Mouse (Mus musculus): Measurements from ENCODE around the gene Chrdl2.
A peak's percentile ranks its signal among the peaks of the same experiment; 100 is the strongest.
"Not testable (repeated sequence)": the region's sequence is repeated elsewhere in the genome, so short reads cannot be mapped to it uniquely, and the experiment has no call there.

Gene Chrdl2

DNA sequence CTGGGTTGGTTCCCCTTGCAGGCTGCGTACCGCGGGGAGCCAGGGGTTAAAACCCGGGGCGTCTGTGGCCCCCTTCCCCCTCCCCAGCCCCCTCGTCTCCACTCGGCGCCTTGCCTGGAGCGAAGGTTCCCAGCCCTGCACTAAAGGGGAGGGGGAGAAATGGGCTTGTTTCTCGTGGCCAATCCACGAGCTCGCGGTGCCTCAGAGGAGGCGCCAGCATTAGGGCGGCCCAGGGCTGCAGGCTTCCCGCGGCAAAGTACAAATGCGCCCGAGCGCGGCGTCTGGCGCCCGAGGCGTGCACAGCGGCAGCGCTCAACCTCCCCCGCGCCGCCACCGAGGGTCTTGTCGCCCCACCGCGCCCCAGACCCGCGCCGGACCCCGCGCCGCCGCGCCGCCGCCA lies at the start of gene Chrdl2:
Chrdl2 (plus strand) TSS at position 383 of the 400 bp plus-strand sequence.
- DNase-seq (ENCODE audit: low spot score), result peak; percentile 66

DNA sequence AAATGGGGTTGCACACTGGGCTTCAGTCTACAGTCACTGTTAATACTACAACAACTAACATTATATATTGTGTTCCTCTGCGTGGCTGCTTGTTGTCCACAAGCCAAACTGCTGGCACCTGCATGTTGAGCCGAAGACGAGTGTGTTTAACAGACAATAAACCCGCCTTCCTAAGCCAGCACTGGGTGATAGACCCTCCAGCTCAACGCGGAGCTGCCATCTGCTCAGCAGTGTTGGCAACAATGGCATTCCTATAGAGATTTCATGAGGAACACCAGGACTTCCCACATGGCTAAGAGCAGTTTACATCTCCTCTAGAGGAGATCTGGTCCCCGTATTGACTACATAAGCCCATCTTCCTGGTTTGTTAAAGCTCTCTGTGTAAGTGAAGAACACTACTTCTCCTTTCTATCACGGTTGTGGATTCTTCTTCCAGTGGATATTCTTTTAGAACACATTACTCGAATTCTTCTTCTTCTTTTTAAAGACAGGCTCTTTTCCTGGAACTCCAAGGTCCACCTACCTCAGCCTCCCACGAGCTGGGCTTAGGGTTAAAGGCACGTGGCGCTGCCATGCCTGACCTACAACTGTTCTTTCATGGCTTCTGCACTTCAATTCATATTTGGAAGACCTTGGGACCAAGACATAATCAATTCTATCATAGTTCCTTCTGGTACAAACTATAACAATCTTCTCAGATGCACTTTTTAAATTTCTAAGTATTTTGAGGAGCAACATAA lies 48.6 kb upstream of the Chrdl2 start:
- DNase-seq (ENCODE audit: low spot score), result no peak

DNA sequence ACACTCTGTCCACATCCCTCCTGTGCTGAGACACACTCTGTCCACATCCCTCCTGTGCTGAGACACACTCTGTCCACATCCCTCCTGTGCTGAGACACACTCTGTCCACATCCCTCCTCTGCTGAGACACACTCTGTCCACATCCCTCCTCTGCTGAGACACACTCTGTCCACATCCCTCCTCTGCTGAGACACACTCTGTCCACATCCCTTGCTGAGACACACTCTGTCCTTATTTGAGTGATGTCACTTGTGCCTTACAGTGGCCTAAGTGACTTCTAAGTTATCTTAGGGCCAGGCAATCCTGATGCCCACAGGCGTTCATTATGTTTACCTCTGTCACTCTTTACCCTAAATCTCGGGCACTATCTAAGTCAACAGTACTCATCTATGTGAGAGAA lies 45.4 kb upstream of the Chrdl2 start:
- DNase-seq (ENCODE audit: low spot score), result not testable (repeated sequence)

DNA sequence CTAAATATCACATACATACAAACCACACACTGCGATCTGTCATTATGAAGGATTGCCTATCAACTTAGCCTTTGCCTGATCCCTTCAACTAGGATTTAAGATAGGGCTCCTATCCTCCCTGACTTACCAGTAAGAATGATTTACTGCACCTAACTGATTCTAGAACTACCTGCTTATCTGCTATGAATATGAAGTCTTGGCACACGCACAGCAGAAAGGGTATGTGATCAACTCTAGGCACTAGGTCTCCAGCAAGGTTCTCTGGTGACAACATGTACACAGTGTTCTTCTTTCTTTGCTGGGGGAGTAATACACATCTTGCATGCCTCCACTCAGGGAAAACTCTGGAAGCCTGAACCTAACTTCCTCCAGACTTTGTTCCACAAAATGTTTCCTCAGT lies 44.5 kb upstream of the Chrdl2 start:
- no peak for DNase-seq (ENCODE audit: low spot score)

DNA sequence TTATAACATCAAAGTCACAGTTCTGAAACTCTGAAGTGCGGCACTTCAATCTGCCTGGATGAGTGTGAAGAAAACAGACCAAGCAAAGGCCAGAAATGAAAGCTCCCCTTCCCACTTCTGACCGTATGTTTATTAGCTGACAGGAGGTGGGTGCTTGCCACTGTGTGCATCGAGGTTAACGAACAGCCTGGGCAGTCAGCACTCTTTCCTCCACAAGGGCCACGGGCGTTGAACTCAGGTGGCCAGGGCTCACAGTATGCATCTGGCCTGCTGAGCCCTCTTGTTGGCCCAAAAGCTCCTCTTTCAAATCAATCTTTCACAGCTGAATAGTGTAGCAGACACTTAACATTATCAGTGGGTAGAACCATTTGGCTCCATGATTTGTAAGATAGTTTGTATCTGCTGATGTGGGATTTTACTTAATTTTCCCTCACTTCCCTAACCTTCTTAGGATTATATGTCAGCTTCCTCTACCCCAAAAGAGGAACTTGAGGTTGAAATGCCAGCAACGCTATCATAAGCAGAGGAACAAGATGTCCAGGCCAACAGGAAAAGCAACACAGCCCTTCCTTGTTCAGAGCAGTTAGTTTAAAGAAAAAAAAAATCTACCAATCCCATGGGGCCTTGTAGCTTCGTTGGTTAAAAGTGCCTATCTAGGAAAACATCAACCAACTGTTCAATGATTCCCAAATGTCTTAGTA lies 43.3 kb upstream of the Chrdl2 start:
- no peak for DNase-seq (ENCODE audit: low spot score)

DNA sequence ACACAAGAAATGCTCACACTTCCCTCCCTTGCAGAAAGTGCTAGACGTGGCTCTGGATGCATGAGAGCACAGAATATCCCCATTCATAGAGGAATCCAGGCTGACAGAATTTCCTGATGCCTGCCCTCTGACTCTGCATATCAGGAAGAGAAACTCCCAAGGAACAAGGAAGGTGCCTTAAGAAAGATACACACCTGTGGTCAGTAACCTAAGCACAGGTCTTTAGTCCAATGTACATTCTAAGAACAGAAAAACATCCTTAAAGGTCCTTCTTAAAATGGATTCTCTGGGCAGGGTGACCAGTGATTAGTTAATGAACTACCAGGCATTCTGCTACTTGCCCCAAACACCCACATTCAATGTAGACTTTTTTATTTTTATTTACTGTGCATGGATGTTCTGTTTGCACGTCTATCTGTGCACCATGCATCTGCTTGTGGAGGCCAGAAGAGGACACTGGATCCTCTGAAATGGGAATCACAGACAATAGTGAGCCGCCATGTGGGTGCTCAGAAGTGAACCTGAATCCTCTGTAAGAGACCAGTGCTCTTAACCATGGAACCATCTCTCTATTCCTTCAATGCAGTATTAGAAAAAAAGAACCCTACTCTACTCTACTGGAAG lies 42.6 kb upstream of the Chrdl2 start:
- DNase-seq (ENCODE audit: low spot score), result no peak

DNA sequence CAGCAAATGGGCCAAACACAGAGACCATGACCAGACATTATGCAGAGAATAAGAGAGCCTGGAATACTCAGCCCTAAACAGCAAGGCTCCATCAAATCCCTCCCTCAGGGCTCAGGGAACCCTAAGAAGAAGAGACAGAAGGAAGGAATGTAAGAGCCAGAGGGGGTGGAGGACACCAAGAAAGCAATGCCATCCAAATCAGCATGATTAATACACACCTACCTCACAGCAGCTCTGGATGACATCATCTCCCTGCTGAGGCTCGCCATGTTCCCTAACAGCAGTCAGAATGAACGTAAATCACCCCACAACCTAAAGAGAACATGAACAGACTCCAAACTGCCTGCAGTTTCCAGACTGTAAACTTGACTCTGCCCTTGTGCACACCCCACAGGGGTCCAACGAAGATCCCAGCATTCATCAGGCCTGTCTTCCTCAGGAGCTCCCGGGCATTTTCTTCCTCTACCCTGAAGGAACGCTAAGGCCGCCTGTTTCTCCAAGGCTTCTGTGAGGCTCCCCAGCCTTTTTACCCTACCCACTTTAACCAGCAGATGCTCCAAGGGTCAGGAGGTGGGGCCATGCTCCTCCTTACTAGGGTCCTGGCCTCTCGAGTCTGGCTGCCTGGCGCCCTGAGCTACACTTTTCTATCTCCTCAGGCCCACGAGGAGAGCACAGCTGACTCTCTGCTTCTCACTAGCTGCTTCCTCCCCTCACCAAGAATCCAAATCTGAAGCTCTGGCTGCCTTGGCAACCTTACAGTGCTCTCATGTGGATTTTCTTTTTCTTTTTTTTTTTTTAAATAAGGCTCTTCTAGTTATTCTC lies 40.7 kb upstream of the Chrdl2 start:
- DNase-seq (ENCODE audit: low spot score), result peak; percentile 62

DNA sequence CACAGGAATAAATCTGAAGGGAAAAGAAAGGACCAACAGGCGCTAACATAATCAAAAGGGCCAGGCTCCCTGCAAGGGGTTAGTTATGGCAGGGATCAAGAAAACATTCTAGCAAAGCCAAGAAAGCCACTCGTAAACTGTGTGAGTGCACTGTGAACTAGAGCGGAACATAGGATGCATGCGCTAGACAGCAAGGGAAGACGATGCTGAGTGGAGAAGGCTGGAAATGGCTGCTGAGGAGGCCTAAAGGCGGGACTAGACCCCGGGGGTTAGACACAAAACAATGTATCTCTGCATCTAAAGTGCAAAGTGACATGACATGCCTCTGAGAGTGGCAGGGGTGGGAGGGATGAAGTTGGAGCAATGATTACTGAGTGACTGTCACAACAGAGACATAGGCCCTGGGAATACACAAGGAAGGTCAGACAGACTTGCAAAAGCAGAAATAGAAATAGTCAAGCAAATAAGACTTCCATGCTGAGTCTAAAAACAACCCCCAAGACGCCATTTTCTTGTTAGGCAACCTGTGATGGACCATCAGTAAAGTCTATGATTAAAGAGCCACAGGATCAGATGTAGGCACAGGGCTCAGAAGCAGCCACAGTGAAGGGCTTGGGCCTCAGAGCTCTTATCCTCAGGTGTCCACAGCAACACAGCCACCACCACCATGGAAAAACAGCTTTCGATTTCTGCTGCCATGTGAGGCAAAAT lies 39.8 kb upstream of the Chrdl2 start:
- DNase-seq (ENCODE audit: low spot score), result peak; percentile 36

DNA sequence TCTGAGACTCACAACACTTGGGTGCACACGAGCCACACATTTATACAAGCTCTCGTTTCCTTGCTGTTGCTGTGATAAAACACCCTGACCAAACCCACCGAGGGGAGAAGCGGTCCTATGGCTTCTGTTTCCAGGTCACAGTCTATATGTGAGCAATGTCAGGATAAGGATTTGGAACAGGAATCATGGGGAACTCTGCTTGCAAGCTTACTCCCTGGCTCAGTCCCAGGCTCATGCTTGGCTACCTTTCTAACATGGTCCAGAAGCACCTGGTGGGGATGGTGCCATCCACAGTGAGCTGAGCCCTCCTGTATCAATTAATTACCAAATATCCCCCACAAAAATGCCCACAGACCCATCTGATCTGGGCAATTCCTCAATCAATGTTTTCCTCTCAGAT lies 36.8 kb upstream of the Chrdl2 start:
- DNase-seq (ENCODE audit: low spot score), result no peak

DNA sequence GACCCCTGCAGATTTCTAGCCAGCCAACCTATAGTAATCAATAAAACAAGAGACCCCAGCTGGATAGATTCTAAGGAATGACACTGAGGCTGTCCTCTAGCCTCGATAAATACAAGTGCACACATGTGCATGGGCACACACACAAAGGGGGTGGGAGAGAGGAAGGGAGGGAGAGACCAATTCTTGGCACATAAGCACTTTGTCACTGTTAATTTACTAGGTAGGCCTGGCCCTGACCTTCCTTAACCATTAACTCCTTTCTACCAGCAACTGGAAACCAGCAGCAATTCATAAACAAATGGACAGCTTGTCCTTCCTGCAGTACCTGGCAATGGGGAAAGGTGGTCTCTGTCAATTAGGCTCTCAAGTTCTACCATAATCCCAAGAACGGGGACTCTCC lies 34.0 kb upstream of the Chrdl2 start:
- no peak for DNase-seq (ENCODE audit: low spot score)

DNA sequence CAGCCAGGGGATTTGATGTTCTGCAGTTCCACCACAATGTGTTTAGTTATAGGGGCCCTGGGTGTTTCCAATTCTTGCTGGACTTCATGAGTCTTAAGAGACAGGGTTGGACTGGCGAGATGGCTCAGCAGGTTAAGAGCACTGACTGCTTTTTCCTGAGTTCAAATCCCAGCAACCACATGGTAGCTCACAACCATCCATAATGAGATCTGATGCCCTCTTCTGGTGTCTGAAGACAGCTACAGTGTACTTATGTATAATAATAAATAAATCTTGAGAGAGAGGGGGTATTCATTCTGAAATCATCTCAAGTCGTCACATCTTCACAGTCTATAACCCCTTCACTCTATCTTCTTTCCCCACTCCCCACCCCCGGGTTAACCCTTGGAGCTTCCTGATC lies 33.1 kb upstream of the Chrdl2 start:
- not testable (repeated sequence) for DNase-seq (ENCODE audit: low spot score)

DNA sequence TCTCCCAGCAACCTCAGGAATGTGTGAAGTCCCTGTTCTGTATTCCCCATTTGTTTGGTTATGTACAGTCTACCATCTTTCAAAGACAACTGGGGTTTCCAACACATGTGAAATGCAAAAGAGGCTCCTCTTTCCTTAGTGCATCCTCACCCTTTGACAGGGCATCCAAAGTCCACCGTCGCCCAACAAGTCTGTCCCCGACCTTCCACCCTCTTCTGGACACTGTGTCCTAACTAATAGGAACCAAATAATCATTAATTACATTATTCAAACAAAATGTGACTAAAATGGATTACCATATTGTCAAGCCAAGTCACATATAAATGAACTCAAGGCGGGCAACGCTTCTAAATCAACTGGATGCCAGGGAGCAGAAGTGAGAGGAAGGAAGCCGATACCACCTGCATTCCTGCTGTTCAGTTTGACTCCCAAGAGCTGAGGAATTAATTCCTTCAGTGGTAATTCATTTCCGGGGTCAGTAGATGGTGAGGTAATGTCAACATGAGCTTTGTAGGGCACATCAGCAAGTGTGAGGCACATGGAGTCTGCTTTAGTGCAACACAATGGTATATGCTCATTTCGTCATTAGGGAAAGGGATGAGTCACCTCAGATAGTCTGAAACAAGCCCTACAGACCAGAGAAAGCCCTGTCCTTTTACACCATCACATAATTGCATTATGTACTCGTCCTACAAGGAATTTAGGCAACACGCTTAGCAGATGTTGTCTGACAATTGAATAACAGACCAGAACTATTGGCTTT lies 31.6 kb upstream of the Chrdl2 start:
- DNase-seq (ENCODE audit: low spot score), result no peak

DNA sequence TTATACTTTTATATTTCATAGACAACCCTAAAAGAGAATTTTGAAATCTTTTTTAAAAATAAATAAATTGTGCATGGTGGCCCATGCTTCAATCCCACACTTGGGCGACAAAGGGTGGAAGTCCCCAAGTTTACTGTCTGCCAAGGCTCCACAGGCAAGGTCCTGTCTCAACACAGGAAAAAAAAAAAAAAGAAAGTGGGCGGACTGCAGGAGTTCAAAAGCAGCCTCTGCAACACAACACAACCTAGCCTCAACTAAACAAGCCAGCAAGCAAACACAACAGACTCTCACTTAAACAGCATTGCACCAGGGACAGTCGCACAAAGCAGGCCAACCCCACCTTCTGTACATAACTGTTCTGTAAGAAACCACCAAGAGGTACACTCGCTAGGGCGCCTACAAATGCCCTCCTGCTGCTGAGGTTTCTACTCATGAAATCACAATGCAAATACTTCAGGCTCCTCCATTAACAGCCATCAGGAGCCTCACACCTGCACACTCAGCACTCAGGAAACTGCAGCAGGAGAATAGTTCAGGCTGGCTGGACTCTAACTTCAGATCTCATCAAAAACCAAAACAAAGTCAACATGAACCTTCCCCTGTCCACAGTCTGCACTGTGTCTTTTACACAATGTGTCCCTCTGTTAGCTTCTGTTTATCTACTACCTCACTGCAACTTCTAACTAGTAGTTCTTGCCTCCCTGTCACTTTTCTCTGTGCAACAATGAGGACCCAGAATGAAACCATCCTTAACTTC lies 30.0 kb upstream of the Chrdl2 start:
- no peak for DNase-seq (ENCODE audit: low spot score)

DNA sequence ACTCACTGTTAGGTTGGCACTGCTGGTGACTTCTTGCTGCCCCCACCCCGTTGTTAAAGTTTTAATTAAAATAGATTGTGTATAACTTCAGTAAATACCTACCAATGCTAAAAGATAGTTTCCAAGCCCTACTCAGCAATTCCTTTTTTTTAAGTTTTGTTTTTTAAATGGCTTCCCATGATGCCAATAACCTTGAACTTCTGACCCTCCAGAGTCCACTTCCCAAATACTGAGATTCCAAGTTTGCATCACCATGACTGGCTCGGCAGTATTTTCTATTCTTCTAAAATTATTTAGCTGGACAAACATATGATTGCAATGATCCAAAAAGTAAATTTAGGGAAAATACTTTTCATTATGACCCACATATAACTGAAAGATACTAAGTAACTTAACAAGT lies 27.9 kb upstream of the Chrdl2 start:
- no peak for DNase-seq (ENCODE audit: low spot score)

DNA sequence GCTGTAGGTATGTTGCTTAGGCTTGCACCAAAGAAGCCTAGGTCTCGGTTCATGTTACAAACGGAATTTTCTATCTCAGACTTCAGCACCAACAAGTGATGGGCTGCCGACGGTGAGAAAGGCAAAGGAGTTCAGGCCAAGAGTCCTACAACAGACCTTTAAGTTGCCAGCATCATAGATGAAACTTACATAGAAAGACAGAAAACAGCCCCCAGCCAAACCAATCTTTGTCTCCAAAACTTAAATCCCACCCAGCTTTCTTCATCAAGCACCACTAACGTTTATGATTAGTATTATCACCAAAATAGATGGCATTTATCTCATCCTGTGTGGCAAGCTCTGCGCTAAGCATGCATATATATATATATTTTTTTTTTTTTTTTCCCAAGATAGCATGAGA lies 26.9 kb upstream of the Chrdl2 start:
- DNase-seq (ENCODE audit: low spot score), result no peak

DNA sequence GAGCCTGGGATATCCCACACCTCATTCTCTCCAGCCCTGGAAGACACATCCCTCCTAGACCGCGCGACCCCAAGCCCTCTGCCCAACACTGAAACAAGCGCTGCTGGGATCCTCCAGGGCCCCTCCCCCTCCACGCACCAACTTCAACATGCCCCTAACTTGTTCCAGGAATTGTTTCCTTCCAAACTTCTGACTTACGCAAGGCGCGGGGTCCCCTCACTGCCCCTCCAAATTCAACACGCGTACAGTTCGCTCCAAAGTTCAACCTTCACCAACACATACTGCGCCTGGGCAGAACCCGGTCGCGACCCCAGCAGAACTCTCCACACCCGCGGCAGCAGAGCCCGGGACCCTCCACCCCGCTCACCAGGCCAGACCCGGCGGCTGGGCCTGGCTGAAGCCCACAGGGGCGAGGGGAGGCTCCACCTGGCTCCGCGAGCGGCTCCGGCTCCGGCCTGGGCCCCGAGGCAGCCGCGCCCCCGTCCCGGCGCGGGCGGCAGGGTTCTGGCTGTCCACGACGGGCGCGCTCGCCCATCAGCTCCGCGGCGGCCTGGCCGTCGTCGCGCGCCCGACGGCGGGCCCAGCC lies 26.3 kb upstream of the Chrdl2 start:
- DNase-seq (ENCODE audit: low spot score), result peak; percentile 79

DNA sequence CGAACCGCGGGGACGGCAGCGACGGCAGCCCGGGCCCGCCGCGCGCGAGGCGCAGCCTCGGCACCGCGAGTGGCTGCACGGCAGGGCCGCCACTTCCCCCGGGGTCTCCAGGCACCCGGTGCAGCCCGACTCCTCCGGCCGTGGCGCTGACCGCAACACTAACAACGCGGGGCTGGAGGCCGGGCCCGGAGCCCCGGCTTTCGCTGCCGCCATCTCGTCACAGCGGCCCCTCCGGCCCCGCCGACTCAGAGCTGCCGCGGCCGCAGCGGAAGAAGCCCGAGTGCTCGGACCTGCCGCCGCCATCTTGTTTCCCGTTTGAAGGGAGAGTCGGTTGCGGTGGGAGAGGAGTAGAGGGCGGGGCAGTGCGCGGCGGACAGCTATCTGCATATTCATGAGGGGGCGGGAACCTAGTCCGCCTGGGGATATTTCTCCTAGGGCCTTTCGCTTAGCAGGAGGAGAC lies 25.8 kb upstream of the Chrdl2 start, which contains the start of gene Rnf169:
Rnf169 (minus strand) TSS at position 317 of the 460 bp plus-strand sequence.
- peak; percentile 96 for DNase-seq (ENCODE audit: low spot score)

DNA sequence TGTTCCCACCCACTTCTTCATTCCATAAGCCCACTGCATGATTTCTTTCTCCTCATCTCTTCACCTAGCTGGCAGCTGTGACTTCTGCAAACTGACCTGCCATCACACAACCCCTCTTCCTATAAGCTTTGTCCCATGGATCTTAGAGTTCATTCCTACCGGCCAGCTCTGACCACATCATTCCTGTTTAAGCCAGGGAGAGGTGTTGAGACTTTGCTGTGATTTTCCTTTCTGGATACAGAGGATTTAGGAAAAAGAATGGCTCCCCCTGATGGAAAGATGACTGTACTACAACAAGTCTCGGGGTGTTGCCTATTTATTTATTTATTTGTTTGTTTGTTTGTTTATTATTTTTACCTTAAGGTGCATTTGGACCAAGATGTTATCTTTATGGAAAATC lies 24.7 kb upstream of the Chrdl2 start:
- DNase-seq (ENCODE audit: low spot score), result peak; percentile 80
